Mouse (Mus musculus) splenic B cell, adult 2 months (primary cell): Measurements from ENCODE around the gene Zc3h7b.

ENCODE experiments used
- DNase-seq: peaks from one replicate; pipeline ENCODE4 v3.0.0-alpha.2; 2011; ENCODE audit warnings: low read depth, low spot score
- H3K27me3 ChIP-seq: 2 replicates; pipeline ENCODE4 v1.6.1; 2012; ENCODE audit warnings: mild to moderate bottlenecking, low read length, moderate library complexity, mixed read lengths; ENCODE audit not compliant: control insufficient read depth, poor library complexity, insufficient read depth, severe bottlenecking
- H3K36me3 ChIP-seq: 2 replicates; pipeline ENCODE4 v1.6.1; 2012; ENCODE audit warnings: mild to moderate bottlenecking, low read length, moderate library complexity, mixed read lengths; ENCODE audit not compliant: control insufficient read depth, poor library complexity, insufficient read depth, severe bottlenecking

The Zc3h7b gene

GRCm38 (mm10) chr15:81761381-81761780 is 16.5 kb downstream of the Zc3h7b start:
- Histone ChIP-seq H3K36me3 (0 out of 2 replicates have a peak, but pooled peaks cover 2% of the 10 kb centered on the region), H3K27me3 (no peaks in the 10 kb centered on the region; the same call in 1 of the 2 replicates)
- DNase-seq = no peak

GRCm38 (mm10) chr15:81761959-81762358 is 17.1 kb downstream of the Zc3h7b start:
- H3K27me3 ChIP-seq = no peaks in the 10 kb centered on the region; the same call in 1 of the 2 replicates
- no peak for DNase-seq

GRCm38 (mm10) chr15:81764573-81764972 is 19.7 kb downstream of the Zc3h7b start:
- no peak for DNase-seq
- peaks cover 2% of the 10 kb centered on the region; the same call in 1 of the 2 replicates for H3K36me3 ChIP-seq
- H3K27me3 ChIP-seq = no peaks in the 10 kb centered on the region; the same call in 1 of the 2 replicates

More at GRCm38 (mm10) chr15:81761959-81762358, 17.1 kb downstream of the Zc3h7b start:
- 0 out of 2 replicates have a peak, but pooled peaks cover 2% of the 10 kb centered on the region for H3K36me3 ChIP-seq

GRCm38 (mm10) chr15:81765651-81766050 is 20.8 kb downstream of the Zc3h7b start:
- DNase-seq = no peak
- Histone ChIP-seq H3K27me3 (no peaks in the 10 kb centered on the region; the same call in 1 of the 2 replicates), H3K36me3 (peaks cover 2% of the 10 kb centered on the region; the same call in 1 of the 2 replicates)

GRCm38 (mm10) chr15:81766439-81766838 is 21.6 kb downstream of the Zc3h7b start:
- H3K36me3 ChIP-seq = peaks cover 2% of the 10 kb centered on the region; the same call in 1 of the 2 replicates
- no peaks in the 10 kb centered on the region; the same call in 1 of the 2 replicates for H3K27me3 ChIP-seq
- no peak for DNase-seq

GRCm38 (mm10) chr15:81769037-81769436 is 24.2 kb downstream of the Zc3h7b start:
- Histone ChIP-seq H3K36me3 (peaks cover 2% of the 10 kb centered on the region), H3K27me3 (no peaks in the 10 kb centered on the region)
- no peak for DNase-seq

GRCm38 (mm10) chr15:81772431-81773120 is 27.7 kb downstream of the Zc3h7b start:
- H3K27me3 ChIP-seq = no peaks in the 10 kb centered on the region
- peaks cover 2% of the 10 kb centered on the region for H3K36me3 ChIP-seq
- no peak for DNase-seq

- no peak for DNase-seq
- Histone ChIP-seq H3K27me3 (no peaks in the 10 kb centered on the region), H3K36me3 (peaks cover 2% of the 10 kb centered on the region)
These were observed 29.8 kb downstream of the Zc3h7b start for GRCm38 (mm10) chr15:81774505-81775171.

- no peak for DNase-seq
- no peaks in the 10 kb centered on the region for H3K27me3 ChIP-seq
- H3K36me3 ChIP-seq = peaks cover 5% of the 10 kb centered on the region
These were observed 32.0 kb downstream of the Zc3h7b start for GRCm38 (mm10) chr15:81776631-81777422.

GRCm38 (mm10) chr15:81781816-81782215 is 37.0 kb downstream of the Zc3h7b start:
- DNase-seq = peak; percentile 38
- peaks cover 4% of the 10 kb centered on the region; the same call in 1 of the 2 replicates for H3K36me3 ChIP-seq
- H3K27me3 ChIP-seq = no peaks in the 10 kb centered on the region

- Histone ChIP-seq H3K27me3 (no peaks in the 10 kb centered on the region), H3K36me3 (peaks cover 9% of the 10 kb centered on the region)
- no peak for DNase-seq
These were observed 39.9 kb downstream of the Zc3h7b start for GRCm38 (mm10) chr15:81784762-81785161.

- DNase-seq = no peak
- Histone ChIP-seq H3K36me3 (peaks cover 7% of the 10 kb centered on the region; the same call in 1 of the 2 replicates), H3K27me3 (no peaks in the 10 kb centered on the region)
These were observed 40.8 kb downstream of the Zc3h7b start for GRCm38 (mm10) chr15:81785701-81786100.

- Histone ChIP-seq H3K36me3 (peaks cover 10% of the 10 kb centered on the region), H3K27me3 (no peaks in the 10 kb centered on the region)
- DNase-seq = no peak
These were observed 42.7 kb downstream of the Zc3h7b start for GRCm38 (mm10) chr15:81787525-81787924.

GRCm38 (mm10) chr15:81792444-81792843 is 47.6 kb downstream of the Zc3h7b start:
- no peak for DNase-seq
- peaks cover 11% of the 10 kb centered on the region for H3K36me3 ChIP-seq
- H3K27me3 ChIP-seq = no peaks in the 10 kb centered on the region
